Mouse (Mus musculus): ENCODE data around the gene Slc35d1. TPM values are rescaled to one million over a fixed set of nuclear protein-coding genes. Genes with fewer than 3 reads are reported as not detected.

Slc35d1 gene
- polyA plus RNA-seq, 1 experiment from 2014 or later = 11.8 TPM

DNA sequence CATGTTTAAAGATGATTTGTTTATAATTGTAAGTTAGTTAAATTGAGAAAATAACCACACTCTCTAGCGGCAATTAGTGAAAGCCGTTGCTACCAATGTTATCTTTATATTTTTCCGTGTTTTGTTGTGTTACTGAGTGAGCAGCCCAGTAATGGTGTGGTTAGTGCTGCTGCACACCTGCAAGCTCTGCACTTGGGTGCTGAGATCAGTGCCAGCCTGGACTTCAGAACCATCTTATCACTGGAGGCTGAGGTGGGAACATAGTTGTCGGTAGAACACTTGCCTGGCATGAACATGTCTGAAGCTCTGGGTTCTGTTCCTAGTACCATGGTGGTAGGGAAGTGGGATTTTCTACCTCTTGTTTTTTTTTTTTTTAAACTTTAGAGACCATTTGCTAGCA lies 88.4 kb downstream of the Slc35d1 start:
- WGBS = 89% methylated on average over 4 of the region's 4 CpGs
- H3K36me3 ChIP-seq (ENCODE audit: control insufficient read depth, insufficient read depth, low read length) = peaks cover 8% of the 10 kb centered on the region; the same call in 1 of the 2 replicates
- H3K4me1 ChIP-seq (ENCODE audit: control insufficient read depth, insufficient read depth, low read length) = peaks cover 11% of the 10 kb centered on the region; the same call in 1 of the 2 replicates
- no peaks in the 10 kb centered on the region for H3K9me3 ChIP-seq (ENCODE audit: control insufficient read depth, low read length)
- H3K4me3 ChIP-seq (ENCODE audit: low read length) = no peak overlapping the region
- H3K9ac ChIP-seq (ENCODE audit: low read depth, low read length) = no peak overlapping the region
- ATAC-seq (ENCODE audit: low FRiP score, low TSS enrichment) = no peak
- no peak overlapping the region for H3K27ac ChIP-seq (ENCODE audit: low read depth, low read length)
- H3K27me3 ChIP-seq (ENCODE audit: control insufficient read depth, insufficient read depth, low read length) = no peaks in the 10 kb centered on the region
- H3K4me2 ChIP-seq (replicated peaks; ENCODE audit: low read depth, low read length) = no peak overlapping the region

DNA sequence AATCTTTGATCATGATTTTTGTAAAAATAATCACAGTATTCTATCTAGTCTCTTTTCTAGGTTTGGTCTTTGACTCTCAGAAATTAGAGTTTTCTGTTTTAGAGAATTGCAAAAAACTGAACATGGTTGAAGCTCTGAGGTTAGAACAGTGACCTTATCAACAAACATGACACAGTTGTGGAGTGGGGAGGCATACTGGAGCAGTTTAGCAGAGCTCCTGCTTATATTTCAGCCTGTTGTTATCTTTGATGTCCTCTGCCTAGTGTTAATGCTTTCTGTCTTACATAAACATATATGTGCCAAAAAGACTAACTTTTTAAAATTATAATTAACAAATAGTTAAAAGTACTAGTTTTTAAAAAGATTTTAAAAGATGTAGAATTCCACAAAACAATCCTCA lies 91.4 kb downstream of the Slc35d1 start:
- Histone ChIP-seq H3K9ac (ENCODE audit: low read depth, low read length) (no peak overlapping the region), H3K27ac (ENCODE audit: low read depth, low read length) (no peak overlapping the region), H3K27me3 (ENCODE audit: control insufficient read depth, insufficient read depth, low read length) (no peaks in the 10 kb centered on the region), H3K4me1 (ENCODE audit: control insufficient read depth, insufficient read depth, low read length) (peaks cover 27% of the 10 kb centered on the region), H3K4me2 (replicated peaks; ENCODE audit: low read depth, low read length) (no peak overlapping the region), H3K4me3 (ENCODE audit: low read length) (no peak overlapping the region), H3K9me3 (ENCODE audit: control insufficient read depth, low read length) (no peaks in the 10 kb centered on the region), H3K36me3 (ENCODE audit: control insufficient read depth, insufficient read depth, low read length) (no peaks in the 10 kb centered on the region)
- no peak for ATAC-seq (ENCODE audit: low FRiP score, low TSS enrichment)

DNA sequence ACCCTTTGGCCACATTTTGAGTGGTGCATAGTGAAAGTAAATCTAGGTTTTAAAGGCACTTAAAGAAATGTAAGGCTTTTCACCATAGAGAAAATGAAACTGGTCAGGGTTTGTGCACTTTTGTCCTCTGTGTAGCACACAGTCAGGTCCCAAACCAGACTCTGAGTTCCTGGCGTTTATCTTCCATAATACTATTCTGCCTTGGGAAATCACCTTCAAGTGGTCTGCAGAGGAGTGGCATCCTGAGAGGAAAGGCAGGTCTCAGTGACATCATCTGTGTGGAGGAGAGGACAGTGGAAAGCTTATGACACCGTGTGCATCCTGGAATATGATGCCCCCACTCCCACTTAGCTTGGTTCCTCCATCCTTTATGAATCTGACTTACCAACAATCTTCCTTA lies 91.9 kb downstream of the Slc35d1 start:
- no peak for ATAC-seq (ENCODE audit: low FRiP score, low TSS enrichment)
- H3K9ac ChIP-seq (ENCODE audit: low read depth, low read length) = no peak overlapping the region
- peaks cover 28% of the 10 kb centered on the region for H3K4me1 ChIP-seq (ENCODE audit: control insufficient read depth, insufficient read depth, low read length)
- 30% methylated on average over 2 of the region's 2 CpGs for WGBS
- H3K4me3 ChIP-seq (ENCODE audit: low read length) = no peak overlapping the region
- no peak overlapping the region for H3K27ac ChIP-seq (ENCODE audit: low read depth, low read length)
- H3K4me2 ChIP-seq (replicated peaks; ENCODE audit: low read depth, low read length) = no peak overlapping the region
- H3K27me3 ChIP-seq (ENCODE audit: control insufficient read depth, insufficient read depth, low read length) = no peaks in the 10 kb centered on the region
- no peaks in the 10 kb centered on the region for H3K9me3 ChIP-seq (ENCODE audit: control insufficient read depth, low read length)
- no peaks in the 10 kb centered on the region for H3K36me3 ChIP-seq (ENCODE audit: control insufficient read depth, insufficient read depth, low read length)

DNA sequence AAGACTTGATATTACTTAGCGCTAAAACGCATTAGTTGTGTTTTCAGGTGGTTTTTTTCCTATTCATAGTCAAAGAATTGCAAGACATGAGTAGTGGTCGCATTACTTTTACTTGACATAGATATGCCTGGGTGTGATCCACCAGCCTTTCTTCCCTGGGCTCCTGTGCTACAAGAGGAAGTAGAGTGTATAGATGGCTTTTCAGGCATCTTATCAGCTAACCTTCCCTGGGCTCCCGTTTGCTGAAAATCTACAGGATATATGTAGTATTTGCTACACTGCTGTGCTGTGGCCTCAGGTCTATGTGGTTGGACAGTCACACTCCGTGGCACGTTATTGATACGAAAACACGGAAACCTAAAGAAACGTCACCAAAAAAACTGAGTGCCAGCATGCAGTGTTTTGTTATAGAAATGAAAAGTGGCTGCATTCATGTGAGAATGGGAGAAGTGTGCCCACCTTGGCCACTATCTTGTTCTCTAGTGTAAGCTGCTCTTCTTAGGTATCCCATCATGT lies 94.0 kb downstream of the Slc35d1 start:
- Histone ChIP-seq H3K9me3 (ENCODE audit: control insufficient read depth, low read length) (no peaks in the 10 kb centered on the region), H3K27me3 (ENCODE audit: control insufficient read depth, insufficient read depth, low read length) (no peaks in the 10 kb centered on the region), H3K4me3 (ENCODE audit: low read length) (peak overlapping the region; percentile 90; the same call in 1 of the 2 replicates), H3K4me2 (replicated peaks; ENCODE audit: low read depth, low read length) (peak overlapping the region; percentile 64), H3K9ac (ENCODE audit: low read depth, low read length) (no peak overlapping the region; the same call in 1 of the 2 replicates), H3K27ac (ENCODE audit: low read depth, low read length) (no peak overlapping the region), H3K4me1 (ENCODE audit: control insufficient read depth, insufficient read depth, low read length) (peaks cover 28% of the 10 kb centered on the region), H3K36me3 (ENCODE audit: control insufficient read depth, insufficient read depth, low read length) (peaks cover 6% of the 10 kb centered on the region; the same call in 1 of the 2 replicates)
- 83% methylated on average over 9 of the region's 9 CpGs for WGBS
- ATAC-seq (ENCODE audit: low FRiP score, low TSS enrichment) = no peak

Other genes starting within 250 kb of the Slc35d1 start
- 0.58 and 0.76 TPM in 2 replicates for gene Tctex1d1, start 236.6 kb downstream of the Slc35d1 start, polyA plus RNA-seq (2014; fragmentation: Nextera tagmentation; extraction: Ambion mirVana)
- 0.40 TPM in 1 of 2 replicates, not detected in the other for gene Insl5, start 188.3 kb downstream of the Slc35d1 start, polyA plus RNA-seq (2014; fragmentation: Nextera tagmentation; extraction: Ambion mirVana)
- gene Mier1, start 100.8 kb downstream of the Slc35d1 start, polyA plus RNA-seq (2014; fragmentation: Nextera tagmentation; extraction: Ambion mirVana) = 38.9 and 54.5 TPM in 2 replicates
- gene Wdr78, start 100.6 kb downstream of the Slc35d1 start, polyA plus RNA-seq (2014; fragmentation: Nextera tagmentation; extraction: Ambion mirVana) = 3.2 and 4.9 TPM in 2 replicates
- gene 4921539E11Rik, start 75.7 kb upstream of the Slc35d1 start, polyA plus RNA-seq (2014; fragmentation: Nextera tagmentation; extraction: Ambion mirVana) = not detected in 2 replicates
- gene Oma1, start 98.6 kb upstream of the Slc35d1 start, polyA plus RNA-seq (2014; fragmentation: Nextera tagmentation; extraction: Ambion mirVana) = 20.2 and 24.3 TPM in 2 replicates